Mouse (Mus musculus) T-helper 2 cell (primary cell): ENCODE data around the gene Mapk8ip1.

Experiments used
- in situ Hi-C: fragments of 300-600 bp; cut with MboI, MseI; formaldehyde crosslinking; loops from one replicate; pipeline ENCODE4 v1.15.1; 2025; ENCODE audit warnings: high pct_unique_total_duplicates

Mapk8ip1 gene

DNA sequence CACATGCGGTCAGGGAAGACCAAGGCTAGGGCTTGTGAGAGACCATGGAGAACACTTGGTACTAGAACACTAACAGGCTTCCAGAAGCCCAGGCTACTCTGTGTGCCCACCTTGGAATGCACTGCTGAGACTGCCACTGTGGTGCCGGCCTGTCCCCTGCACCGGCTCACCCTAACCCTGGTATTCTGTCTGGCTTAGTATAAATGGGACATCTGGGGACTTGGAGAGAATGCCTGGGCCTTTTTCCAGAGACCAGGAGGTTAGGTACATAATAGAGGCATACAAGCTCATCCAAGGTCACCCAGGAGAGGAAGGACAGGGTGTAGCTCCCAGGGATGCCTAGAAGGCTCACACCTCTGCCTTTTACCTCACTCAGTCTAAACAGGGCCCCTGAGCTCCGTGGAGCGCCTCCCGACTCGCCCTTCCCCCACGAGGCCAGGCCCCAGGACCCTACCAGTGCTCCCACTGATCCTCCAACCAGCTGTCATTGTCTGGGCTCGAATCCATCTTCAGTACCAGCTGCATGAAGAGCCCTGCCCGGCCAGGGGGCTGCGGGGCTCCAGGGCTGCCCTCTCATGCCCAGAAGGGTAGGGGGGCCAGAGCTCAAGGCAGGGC, 9.3 kb downstream of the Mapk8ip1 start:
- in situ Hi-C loops: loop anchor here (10.0 kb wide), 1 partner anchor 1897 kb away; no protein-coding TSS in a partner anchor

DNA sequence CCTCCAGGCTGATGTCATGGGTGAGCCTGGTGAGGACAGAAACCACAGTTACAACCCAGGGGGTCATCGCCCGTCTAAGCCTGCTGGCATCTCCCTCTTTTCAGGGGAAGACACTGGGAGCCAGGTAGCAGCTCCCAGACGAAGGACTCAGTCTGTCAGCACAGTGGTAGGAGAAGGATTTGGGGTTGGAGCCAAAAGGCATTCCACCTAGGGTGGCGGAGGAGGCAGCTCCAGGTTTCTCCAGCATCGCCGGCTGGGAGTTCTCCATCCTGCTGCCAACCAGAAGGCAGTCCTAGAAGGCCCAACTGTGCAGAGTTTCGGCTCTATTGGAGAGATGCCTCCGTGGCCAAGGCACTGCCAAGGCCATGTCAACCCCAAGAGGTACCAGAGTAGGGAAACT, 9.9 kb downstream of the Mapk8ip1 start:
- in situ Hi-C loops: loop anchor here (10.0 kb wide), 1 partner anchor 1896 kb away; no protein-coding TSS in a partner anchor

DNA sequence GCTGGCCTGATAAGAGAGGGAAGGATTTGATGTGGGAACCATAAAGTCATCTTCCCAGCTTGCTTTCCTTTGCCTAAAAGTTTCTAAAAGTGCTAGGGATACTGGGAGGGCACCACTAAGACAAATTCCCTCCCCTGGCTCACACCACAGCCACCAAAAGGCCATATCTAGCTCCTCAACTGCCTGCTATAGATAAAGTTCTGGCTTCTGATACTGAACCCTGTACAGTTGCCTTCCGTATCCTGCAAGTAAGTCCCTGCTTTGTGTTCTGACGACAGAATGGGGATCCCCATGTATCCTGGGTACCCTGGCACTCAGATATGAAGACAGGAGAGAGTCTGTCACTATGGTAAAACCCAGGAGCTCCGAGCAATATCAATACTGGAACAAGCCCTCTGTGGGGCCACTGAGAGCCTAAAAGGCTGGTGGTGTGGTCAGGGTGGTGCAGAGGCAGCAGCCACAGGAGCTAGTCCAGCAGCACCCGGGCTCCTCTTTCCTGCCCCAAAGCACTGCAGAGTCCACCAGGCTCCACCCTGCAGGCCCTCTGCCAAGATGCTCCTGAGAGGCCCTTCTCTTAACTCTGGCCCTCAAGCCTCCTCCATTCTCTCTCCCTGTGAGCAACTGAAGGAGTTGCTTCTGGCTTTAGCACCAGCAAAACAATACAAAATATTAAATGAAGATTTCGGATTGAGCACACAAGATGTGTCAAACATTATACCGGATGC, 10.7 kb downstream of the Mapk8ip1 start:
- in situ Hi-C loops: loop anchor here (10.0 kb wide), 1 partner anchor 1896 kb away; no protein-coding TSS in a partner anchor

DNA sequence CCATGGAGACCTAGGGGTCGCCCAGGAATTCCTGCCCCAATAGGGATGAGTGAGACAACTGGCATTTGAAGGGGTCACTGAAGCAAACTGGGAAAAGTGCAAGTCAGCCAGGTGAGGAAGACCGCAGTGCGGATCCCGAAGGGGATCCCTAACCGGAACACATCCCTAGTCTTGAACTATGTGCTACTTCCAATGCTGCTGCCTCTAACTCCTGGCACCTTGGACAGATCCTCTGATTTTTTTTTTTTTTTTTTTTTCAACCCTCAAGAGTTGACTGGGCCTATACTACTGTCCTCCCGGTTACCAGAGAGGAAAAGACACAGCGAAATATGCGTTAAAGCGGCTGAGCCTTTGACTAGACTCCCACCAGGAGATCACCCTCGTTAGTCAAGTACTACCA, 11.4 kb downstream of the Mapk8ip1 start:
- in situ Hi-C loops: loop anchor here (10.0 kb wide), 1 partner anchor 1895 kb away; no protein-coding TSS in a partner anchor

DNA sequence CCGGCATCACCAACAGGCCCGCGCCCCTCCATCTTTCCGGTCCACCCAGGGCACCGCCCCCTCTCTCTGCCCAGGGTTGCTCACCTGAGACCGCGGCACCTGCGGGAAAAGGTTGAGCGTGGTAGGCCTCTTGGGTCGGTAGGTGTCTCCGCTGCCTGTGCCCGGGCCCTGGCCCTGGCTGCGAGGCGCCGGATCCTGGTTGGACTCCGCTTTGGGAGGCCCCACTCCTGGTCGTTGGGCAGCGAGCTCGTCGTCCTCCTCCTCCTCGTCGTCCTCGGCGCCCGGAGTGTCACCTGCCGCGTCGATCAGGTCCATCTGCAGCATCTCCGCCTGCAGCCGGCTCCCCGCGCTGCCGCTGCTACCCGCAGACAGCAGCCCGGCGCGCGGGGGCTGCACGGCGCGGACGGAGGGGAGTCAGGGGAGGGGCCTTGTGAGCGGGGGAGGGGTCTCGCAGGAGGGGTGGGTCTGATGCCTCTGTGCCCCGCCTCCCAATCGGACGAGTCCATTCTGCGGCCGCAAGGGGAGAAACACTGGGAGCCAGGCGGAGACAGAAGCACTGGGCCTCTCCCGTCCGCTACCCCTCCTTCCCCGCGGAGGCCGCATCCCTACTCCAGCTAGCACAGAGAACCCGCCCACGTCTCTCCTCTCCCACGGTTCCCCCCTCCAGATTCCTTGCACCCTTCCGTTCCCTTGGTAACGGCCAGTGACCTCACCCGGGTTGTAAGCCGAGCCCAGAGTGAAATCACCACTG, 12.0 kb downstream of the Mapk8ip1 start:
- in situ Hi-C loops: no loop called here

DNA sequence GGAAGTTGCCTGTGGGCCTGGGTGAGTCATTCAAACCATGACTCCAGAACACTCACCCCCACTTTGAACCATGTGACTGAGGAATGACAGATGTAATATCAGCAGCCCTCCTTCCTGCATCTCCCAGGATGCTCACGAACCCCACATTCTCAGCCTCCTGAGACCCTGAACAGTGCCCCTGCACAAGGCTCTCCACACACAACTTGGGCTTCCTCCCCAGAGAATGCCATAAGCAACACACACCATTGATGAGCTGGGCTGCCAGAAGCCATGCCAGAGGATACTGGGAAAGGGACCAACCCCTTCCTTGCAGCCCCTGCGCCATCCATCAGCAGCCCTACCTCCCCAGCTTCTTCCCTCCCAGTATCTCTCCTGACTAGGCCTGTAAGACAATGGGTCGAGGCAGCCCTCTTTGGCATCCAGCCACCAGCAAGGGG, 13.0 kb downstream of the Mapk8ip1 start:
- in situ Hi-C loops: no loop called here

DNA sequence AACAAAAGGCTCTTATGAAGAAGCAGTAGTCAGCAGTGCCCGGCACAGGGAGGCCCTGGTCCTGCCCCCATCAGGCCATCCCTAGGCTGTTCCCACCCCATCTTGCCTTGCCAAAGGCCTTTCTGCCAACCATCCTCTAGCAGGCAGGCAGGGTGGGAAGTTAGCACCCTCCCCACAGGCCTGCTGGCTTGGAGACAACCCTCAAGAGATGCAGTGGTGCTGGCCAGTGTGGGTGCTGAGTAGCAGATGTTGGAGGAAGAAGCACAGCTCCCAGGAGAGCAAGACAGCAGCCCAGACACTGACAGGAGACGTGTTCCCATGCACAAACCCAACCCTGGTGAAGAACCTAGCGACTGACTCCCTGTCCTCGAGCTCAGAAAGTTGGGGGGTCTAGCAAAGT, 13.4 kb downstream of the Mapk8ip1 start:
- in situ Hi-C loops: no loop called here

DNA sequence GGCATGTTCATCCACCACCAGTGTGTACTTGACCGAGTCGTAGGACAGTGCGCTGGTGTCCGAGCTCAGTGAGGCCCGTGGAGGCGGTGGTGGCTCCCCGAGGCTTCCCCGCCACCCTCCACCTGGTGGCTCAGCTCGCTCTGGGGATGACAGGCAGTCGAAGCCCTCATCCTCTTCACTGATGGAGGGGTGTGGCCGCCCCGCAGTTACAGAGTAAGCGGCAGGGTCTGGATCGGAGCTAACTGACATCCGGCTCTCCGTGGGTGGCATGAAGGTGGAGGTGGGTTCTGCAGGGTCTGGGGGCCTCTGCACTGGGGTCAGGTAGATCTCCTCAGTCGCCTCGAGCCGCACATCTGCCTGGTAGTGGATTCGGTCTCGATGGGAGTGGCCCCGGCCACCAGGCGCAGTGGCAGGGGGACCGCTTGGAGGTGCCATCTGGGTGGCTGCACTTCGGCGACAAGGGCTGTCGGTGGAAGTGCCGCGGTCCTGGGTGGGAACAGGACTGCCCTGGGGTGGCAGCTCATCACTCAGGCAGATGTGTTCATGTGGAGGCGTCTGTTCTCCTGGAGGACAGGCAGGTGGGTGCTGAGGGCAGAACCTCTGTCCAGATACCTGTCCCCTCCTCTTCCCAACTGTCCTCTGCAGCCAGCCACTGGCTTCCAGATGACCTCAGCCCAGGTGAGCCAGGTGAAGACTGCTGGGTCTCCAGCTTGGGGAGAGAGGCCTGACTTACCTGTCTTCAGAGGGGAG, 14.1 kb downstream of the Mapk8ip1 start:
- in situ Hi-C loops: no loop called here

DNA sequence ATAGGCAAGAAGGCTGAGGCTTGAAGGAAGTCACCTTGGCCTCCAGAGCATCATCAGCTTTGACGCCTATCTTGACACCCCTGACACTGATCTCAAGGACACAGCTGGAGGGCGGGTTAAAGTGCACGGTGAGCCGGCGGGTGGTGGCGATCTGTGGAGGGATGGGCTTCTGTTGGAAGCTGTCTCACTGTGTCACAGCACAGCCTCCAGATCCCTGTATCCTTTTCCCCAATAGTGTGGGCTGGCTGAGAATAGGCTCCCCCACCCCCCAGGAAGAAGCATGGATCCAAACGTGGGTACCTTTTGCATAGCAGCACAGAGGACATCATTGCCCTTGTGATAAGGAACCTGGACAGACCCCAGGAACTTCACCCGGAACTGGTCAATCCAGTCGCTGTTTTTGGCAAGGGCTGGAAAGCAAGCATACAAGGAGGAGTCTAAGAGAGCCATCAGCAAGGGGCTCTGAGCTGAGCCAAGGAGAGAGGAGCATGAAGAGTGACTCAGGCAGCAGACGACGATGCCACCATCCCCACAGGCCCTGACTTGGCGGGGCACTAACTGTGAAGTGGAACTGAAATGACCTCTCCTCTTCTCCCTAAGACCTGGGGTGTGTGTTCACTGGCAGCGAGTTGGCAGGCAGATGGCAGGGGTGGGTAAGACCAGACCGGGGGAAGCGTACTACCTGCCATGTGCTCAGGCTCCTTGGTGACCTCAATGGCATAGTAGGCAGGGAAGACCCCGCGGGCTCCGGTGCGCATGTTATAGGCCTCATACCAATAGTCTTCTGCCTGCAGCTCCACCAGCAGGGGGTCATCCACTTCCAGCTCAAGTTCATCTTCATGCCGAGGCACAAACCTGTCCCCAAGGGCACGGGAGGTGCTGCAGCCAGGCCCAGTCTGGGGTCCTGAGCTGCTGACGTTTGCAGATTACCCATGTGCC, 15.7 kb downstream of the Mapk8ip1 start:
- in situ Hi-C loops: no loop called here

DNA sequence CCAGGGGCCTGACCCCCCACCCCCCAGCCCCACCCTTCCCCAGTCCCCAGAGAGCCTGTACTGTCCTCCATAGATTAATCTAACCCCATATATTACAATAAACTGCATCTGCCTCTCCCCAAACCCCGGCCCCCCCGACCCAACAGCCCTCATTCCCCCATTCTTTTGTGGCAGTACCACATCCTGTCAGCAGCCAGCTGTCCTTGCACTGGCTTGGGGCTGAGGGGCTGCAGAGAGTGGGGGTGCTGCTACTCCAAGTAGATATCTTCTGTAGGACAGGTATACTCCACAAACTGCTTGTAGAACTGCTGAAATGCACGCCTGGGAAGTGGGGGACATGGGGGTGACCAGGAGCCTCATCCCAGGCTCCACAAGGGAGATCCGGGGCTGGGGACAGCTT, 17.0 kb downstream of the Mapk8ip1 start:
- in situ Hi-C loops: no loop called here

DNA sequence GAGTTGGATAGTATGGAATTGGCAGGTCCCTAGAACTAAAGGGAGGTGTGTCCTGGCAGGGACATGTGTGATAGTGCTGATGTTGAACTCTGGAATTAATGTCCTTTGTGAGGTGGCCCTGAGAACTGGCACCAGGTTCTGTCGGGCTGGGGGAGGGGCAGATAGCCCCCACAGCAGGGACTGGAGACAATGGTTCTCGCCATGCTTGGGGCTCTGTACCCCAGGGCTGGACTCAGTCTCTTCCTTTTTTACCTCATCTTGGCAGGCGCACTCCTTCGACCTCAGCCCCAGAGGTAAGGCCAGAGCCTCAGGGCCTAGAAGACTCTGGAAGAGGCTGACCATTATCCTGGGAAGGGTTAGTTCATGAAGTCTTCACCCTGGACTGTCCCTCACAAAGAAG, 18.3 kb downstream of the Mapk8ip1 start:
- in situ Hi-C loops: no loop called here

DNA sequence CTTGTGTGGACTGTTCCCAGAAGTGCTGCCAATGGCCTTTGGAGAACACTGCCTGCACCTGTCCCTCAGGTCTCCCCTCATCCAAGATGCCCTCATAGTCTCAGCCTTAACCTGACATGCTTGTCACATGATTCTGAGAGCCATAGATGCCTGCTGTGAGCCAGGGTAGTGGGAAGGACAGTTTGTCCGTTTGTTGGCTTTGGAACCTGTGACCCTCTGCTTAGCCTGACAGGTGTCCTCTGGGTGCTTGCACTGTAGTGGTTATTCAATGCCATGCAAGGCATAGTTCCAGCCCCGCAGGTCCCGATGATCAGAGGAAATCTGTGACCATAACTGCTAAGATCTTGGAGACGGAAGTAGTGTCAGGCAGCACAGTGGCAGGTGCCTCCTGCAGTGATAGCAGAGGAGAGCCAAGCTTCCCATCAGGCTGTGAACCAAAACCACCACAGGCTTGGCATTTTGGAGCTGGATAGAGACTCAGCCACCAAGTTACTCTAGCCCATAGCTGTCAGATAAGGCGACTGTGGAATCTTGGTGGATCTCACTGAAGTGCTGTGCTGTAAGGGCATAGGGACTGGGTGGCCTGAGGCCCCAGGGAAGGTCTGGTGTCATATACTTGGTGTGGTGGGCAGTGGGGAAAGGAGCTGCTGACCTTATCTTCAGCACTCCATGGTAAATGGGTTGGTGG, 19.0 kb downstream of the Mapk8ip1 start, which contains the start of gene 1700029I15Rik:
TSS of gene 1700029I15Rik (plus strand) at position 638 of the 688 bp plus-strand sequence.
- in situ Hi-C loops: no loop called here

DNA sequence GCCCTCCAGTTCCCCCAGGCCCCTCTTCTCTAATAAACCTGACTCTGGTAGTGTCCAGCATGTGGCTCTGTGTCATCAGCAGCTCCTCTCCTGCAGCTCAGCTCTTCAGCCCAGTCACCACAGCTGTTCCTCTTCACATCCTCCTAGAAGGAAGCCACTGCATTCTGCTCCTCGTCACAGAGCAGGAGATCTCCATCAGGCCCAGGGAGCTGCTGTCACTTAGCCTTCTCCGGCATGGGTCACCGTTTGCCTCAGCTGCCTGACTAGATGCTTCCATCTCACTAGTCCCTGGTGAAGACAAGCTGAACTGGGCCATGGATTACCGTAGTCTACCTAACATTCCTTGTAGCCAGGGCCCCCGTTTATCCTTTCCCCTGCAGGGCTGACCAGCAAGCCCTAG, 19.9 kb downstream of the Mapk8ip1 start:
- in situ Hi-C loops: no loop called here

DNA sequence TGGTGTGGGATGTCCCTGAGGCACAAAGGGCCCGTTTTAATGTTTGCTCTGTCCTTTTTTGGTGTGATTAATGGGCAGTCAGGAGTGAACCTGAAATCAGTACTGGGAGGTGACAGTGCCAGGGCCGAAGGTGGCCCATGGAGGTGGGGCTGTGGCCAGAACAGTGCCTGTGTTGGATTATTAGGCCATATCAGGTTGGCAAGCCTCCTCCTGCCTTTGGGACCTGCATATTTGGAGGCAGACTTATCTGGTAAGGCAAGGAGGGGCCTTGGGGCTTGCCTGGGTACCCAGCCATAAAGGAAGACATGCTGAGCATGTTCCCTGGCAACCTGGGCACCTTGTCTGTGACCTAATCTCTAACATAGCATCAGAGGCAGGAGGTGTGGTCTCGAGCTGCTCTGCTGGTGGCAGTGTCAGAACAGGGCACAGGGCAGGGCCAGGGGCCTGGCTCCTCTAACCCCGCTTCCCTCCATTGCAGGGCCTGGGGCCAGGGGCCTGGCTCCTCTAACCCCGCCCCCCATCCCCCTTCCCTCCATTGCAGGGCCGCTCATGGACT, 20.5 kb downstream of the Mapk8ip1 start:
- in situ Hi-C loops: no loop called here

DNA sequence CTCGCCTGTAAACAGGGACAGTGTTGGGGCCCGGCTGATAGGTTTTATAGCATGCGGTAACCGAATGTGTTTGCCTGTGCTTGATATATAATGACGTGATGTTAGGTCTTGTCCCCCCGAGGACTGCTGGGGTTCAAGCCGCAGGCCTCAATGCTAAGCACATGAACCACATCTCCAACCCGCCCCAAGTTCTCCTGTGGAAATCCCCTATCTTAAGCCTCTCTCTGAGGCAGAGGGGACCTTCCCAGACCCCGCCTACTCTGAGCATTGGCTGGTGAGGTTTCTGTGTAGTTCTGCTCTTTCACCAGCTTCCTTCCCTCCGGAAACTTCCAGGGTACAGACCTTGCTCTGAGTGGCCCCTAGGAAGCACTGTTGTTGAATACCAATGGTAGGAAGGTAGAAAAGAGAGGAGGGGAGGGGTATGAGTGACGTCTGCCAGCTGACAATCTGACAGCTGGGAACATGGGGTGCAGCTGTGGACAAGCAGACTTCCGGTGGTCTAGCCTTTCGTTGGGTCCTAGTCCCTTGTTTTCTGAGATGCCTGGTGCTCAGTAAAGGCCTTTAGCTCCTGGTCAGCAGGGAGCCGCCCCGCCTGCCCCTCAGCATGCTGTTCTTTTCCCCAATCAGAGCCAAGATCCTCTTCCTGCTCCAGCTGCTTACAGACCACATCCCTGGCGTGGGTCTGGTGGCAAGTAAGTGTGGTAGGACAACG, 21.1 kb downstream of the Mapk8ip1 start:
- in situ Hi-C loops: loop anchor here (5.0 kb wide), 1 partner anchor 57 kb away; no protein-coding TSS in a partner anchor

DNA sequence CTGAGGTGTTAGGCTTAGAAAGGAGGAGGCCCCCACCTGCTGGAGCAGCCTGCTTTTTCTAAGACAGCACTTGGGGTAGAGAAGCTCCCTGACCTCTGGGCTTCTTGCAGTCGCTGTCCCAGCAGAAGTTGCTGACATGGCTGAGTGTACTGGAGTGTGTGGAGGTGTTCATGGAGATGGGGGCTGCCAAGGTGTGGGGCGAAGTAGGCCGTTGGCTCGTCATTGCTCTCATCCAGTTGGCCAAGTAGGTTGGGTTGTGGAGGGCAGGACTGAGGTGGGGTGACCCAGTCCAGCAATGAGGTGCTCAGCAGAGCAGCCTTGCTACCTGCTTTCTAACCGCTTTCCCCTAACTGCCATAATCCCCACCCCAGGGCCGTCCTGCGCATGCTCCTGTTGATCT, 23.7 kb downstream of the Mapk8ip1 start:
- in situ Hi-C loops: loop anchor here (5.0 kb wide), 1 partner anchor 60 kb away; no protein-coding TSS in a partner anchor

DNA sequence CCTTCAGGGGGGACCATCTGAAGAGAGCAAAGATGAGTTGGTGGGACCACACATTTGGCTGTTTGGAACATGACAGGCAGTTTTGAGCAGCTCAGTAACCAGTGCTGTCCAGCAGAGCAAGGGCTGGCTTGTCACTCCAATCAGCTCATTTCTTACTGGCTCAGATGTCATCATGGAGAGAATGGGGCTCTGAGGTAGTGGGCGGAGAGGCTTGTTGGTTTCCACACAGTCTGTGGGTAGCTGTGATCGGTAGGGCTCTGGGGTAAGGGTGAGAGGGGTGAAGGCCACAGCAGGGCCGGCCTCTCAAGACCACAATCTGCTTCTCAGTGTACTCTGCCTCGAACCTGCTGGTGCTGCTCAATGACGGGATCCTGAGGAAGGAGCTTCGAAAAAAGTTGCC, 24.8 kb downstream of the Mapk8ip1 start:
- in situ Hi-C loops: loop anchor here (5.0 kb wide), 1 partner anchor 61 kb away; no protein-coding TSS in a partner anchor

DNA sequence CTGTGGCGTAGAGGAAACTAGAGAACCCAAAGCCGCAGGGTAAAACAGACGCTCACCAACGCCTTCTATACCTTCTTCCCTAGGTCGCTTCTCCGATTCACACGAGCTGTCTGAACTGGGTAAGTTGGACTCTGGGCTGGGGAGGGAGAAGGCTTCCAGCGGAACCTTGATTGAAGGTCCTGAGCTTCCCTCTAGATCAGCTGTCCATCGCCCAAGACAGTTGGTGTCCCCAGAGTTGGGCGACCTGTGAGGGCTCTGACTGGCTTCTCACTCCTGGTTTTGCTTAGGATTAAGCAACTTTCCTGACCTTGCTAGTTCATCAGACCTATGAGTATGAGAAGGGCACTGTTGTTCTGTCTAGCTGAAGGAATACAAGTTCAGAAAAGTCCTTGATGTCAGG, 25.3 kb downstream of the Mapk8ip1 start:
- in situ Hi-C loops: loop anchor here (5.0 kb wide), 1 partner anchor 62 kb away; no protein-coding TSS in a partner anchor
